Mouse (Mus musculus) urinary bladder, postnatal 14 days (tissue): ENCODE results near the gene Nap1l1.
"Not testable (repeated sequence)": the region's sequence is repeated elsewhere in the genome, so short reads cannot be mapped to it uniquely, and the experiment has no call there.

Experiments
- DNase-seq: peaks from one replicate; pipeline ENCODE4 v3.0.0; 2021; ENCODE audit warnings: low spot score

Gene Nap1l1

GRCm38 (mm10) chr10:111472686-111473510, at the start of gene Nap1l1:
TSS of gene Nap1l1 (plus strand) at chr10:111473223.
- DNase-seq = peak; percentile 96

DNA sequence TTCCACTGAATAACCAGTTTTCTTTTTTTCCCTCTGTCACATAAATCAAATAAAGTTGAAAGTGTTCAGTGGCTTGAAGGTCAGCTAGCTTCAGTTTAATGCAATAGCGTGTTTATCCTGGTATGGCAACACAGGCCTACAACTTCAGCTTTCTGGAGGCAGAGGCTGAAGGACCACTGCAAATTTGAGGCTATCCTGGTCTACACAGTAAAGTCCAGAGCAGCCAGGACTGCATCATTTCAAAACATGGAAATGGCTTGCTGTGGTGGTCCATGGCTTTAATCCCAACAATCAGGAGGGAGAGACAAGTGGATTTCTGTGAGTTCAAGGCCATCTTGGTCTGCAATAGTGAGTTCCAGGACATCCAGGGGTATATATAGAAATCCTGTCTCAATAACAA, 46.5 kb upstream of the Nap1l1 start:
- DNase-seq = no peak

DNA sequence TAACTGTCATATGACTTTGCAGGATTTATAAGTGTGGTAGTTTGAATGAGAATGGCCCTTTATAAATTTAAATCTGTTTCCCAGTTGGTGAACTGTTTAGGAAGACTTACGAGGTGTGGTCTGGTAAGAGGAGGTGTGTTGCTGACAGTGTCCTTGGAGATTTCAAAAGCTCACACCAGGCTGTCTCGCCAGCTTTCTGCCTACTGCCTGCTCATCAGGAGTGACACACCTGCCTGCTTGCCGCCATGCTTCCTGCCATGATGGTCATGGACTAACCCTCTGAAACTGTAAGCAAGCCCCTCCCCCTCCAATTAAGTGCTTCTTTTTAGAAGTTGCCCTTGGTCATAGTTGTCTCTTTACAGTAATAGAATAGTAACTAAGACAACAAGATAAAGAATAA, 39.5 kb upstream of the Nap1l1 start:
- DNase-seq = no peak

DNA sequence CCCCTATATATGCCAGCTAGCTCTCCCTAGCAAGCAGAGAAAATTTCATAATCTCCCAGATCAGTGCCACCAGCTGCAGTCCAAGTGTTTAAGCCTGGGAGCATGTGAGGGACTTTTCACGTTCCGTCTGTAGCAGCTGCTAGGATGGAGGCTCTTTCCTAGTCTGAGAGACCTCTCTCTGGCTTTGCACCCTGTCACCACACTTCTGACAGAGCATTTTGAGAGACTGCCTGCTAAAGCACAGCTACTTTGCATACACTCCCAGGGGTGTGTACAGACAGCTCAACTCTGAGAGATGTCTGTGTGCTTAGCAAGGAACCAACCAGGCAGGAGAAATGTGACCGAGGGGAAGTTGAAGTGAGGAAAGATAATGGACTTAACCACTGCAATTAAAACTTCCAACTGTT, 32.0 kb upstream of the Nap1l1 start:
- no peak for DNase-seq

- DNase-seq = no peak
Measured at GRCm38 (mm10) chr10:111444199-111444598, 28.8 kb upstream of the Nap1l1 start.

DNA sequence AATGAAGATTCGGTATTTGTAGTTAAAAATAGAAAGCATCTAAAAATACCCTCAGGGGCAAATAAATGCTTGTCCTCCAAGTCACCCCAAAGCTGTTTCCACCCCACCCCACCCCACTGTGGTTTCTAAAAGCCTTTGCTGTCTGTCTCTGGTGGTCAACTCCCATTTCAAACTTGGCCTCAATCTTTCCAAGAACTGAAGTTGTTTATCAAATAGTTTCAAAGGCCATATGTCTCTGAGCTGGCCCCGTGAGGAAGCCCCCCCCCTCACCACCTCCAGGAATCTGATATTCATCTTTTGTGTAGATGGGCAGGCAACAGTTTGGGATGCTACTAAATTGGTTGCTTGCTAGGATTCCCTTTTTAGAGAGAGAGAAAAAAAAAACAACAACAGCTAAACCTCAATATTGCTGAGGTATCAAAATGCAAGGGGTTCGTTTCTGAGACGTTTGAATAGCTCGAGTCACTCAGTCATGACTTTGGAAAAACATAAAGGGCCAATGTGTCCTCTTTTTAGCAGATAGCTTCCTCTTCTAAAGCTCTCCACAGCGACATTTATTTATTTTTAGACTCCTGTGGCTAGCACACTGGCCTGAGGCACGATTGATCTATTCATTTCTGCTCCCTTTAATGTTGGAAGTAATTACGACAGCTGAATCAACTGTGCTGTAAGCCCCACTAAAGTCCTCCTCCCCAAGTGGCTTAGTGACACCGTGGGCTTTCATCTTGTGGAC, 26.9 kb upstream of the Nap1l1 start:
- DNase-seq = no peak

- DNase-seq = not testable (repeated sequence)
Measured at GRCm38 (mm10) chr10:111446672-111447008, 26.4 kb upstream of the Nap1l1 start.

DNA sequence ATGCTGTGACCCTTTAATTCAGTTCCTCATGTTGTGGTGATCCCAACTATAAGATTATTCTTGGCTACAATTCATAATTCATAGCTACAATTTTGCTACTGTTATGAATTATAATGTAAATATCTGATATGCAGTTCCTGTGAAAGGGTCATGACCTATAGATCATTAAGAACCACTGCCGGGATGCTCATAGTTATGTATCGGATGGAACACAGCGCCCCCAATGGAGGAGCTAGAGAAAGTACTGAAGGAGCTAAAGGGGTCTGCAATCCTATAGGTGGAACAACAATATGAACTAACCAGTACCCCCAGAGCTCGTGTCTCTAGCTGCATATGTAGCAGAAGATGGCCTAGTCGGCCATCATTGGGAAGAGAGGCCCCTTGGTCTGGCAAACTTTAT, 23.4 kb upstream of the Nap1l1 start:
- DNase-seq = not testable (repeated sequence)

- no peak for DNase-seq
Measured at GRCm38 (mm10) chr10:111451683-111452322, 21.2 kb upstream of the Nap1l1 start.

GRCm38 (mm10) chr10:111452426-111452825, 20.6 kb upstream of the Nap1l1 start:
- DNase-seq = no peak

DNA sequence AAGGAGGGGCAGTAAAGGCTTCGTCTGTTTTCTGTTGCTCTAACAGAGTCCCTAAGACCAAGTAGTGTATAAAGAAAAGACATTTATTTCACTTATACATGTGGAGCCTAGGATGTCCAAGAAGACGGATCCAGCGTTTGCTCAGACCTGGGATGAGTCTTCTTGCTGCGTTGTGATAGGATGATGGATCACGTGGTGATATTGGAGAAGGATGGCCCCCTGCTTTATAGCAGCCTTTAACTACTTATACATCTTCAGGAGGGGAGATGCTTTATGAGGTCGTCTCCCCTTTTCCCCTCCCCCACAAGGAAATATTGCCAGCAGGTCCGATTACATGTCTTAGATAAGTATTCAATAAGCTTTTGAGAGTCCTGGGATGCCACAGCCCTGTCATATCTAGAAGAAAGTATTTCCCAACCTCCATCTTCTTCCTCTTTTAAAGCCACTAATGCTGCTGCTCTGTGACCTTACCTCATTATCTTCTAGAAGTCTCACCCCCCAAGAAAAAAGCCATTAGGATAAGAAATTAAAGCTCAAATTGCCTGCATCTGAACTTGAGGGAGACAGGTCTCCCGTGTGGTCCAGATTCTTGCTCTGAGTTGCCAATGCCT, 18.2 kb upstream of the Nap1l1 start:
- no peak for DNase-seq

- DNase-seq = no peak
Measured at GRCm38 (mm10) chr10:111458088-111458487, 14.9 kb upstream of the Nap1l1 start.

DNA sequence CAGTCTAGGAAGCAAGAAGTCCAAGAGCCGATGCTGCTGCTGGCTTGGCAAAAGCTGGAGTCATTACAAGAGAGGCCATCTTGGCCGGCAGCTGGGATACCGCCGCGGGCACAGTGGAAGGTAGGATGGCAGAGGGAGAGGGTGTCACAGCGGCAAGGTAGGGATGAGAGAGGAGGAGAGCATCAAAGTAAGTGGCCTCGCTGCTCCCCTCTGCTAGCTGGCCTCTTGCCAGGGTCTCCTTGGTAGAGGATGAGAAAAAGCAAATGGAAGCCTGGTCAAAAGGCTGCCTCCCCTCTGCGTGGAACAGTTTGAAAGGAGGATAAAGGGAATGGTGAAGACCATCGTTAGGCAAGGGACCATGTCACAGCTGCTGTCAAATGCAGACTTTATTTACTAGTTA, 14.0 kb upstream of the Nap1l1 start:
- DNase-seq = no peak

- DNase-seq = no peak
Measured at GRCm38 (mm10) chr10:111459874-111460273, 13.1 kb upstream of the Nap1l1 start.

GRCm38 (mm10) chr10:111460381-111460780, 12.6 kb upstream of the Nap1l1 start:
- DNase-seq = no peak

DNA sequence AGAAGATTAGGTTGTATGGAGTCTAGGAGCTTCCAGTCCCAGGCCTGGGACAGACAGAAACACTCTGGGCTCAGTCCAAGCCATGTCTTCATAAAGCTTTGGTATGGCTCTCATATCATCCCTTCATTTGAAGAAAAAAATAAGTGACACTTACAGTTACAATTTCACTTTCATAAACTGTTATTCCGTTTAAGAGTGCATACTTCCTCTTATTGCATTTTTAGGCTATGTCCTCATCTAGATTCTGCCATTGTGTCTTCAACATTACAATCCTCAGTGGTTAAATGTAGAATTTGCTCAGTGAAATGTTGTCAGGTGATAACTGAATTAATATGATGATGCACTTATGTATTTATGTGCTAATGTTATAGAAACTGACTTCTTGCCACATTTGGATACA, 8.2 kb upstream of the Nap1l1 start:
- DNase-seq = no peak

- DNase-seq = no peak
Measured at GRCm38 (mm10) chr10:111465409-111465808, 7.6 kb upstream of the Nap1l1 start.

DNA sequence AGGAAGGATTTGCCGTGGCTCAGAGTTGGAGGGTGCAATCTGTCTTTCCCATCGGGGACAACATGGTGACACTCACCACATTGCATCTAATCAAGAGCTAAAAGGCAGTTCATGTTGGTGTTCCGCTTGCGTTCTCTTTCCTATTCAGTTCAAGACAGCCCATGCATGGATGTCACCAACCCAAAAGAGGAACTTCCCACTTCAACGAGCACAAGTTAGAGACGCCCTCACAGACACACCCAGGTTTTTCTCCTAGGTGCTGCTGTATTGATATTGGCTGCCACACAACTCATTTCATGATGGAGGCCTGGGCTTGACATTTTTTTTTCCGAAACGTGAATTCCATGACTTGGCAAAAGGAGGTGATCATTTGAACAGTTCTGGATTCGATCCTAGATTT, 1.9 kb upstream of the Nap1l1 start:
- DNase-seq = no peak

- DNase-seq = peak; percentile 22
Measured at GRCm38 (mm10) chr10:111473511-111474371, 718 bp downstream of the Nap1l1 start.

- DNase-seq = no peak
Measured at GRCm38 (mm10) chr10:111476301-111476700, 3.3 kb downstream of the Nap1l1 start.

- DNase-seq = no peak
Measured at GRCm38 (mm10) chr10:111476989-111477510, 4.0 kb downstream of the Nap1l1 start.
